Comparison of ENCODE assay signal across 8 mouse cellular contexts in the genomic region with DNA sequence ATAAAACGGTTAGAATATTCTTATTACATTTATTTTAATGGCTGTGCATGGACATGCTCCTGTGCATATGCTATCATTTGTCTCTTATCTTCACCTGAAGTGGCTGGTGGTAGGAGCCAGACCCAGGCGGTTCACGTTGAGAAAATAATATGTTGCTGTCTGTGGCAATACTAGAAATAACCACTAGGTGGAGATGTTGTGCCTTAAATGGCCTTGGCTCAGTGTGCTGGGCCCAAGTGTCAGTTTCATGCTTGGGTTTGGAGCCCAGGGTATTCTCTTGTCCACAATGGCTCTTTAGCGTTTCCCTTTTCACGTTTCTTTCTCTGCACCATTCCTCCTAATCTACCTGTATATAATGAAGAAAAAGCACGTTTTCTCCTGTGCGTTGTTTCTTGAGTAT.
A peak's percentile ranks its signal among the peaks of the same experiment; 100 is the strongest.
DNase-seq lines count a peak whose midpoint lies in the region; ATAC-seq and TF ChIP-seq lines count a peak whose summit lies in the region.

No protein-coding gene starts in this region.

- no peak overlapping the region for H3K9ac ChIP-seq in CH12.LX (ENCODE audit: insufficient read depth, low read depth)
- H3K9ac ChIP-seq in forebrain, embryonic 15.5 days (replicated peaks): no peak overlapping the region
- H3K9ac ChIP-seq in intestine, embryonic 16.5 days (ENCODE audit: low read depth, low read length): no peak overlapping the region
- no peak overlapping the region for H3K9ac ChIP-seq in limb, embryonic 15.5 days
- no peak overlapping the region for H3K9ac ChIP-seq in neural tube, embryonic 11.5 days (ENCODE audit: low read length)

- peak; percentile 95 for TF ChIP-seq RAD21 in CH12.LX (IDR thresholded peaks at IDR 0.05; ENCODE audit: low read depth, low read length)

- no peak for TF ChIP-seq POLR2A in CH12.LX (IDR thresholded peaks at IDR 0.05; ENCODE audit: low read depth, low read length)

- H3K79me2 ChIP-seq in CH12.LX (replicated peaks; ENCODE audit: control insufficient read depth, extremely low read depth, insufficient read depth, poor library complexity, severe bottlenecking): no peaks in the 10 kb centered on the region

- no peak for TF ChIP-seq EP300 in CH12.LX (IDR thresholded peaks at IDR 0.05; ENCODE audit: low read length)

- dilution Hi-C loops in CH12.LX (cut with MboI; ENCODE audit: extremely low pct_ligation_motif_present, extremely low pct_unique_long_range_greater_than_20kb, low sequenced_read_pairs): no loop called here

- no peak overlapping the region for H3K27ac ChIP-seq in CH12.LX (ENCODE audit: insufficient read depth, low read depth)
- H3K27ac ChIP-seq in forebrain, embryonic 15.5 days (replicated peaks): no peak overlapping the region
- H3K27ac ChIP-seq in intestine, embryonic 16.5 days (ENCODE audit: low read length): no peak overlapping the region
- no peak overlapping the region for H3K27ac ChIP-seq in limb, embryonic 15.5 days
- no peak overlapping the region for H3K27ac ChIP-seq in neural tube, embryonic 11.5 days (ENCODE audit: low read depth, low read length)

- peak; percentile 69 for ATAC-seq in forebrain, embryonic 15.5 days (replicated peaks)
- ATAC-seq in intestine, embryonic 16.5 days: peak; percentile 41; the same call in 1 of the 2 replicates
- 0 out of 2 replicates have a peak, but pooled peaks have one; percentile 22 for ATAC-seq in limb, embryonic 15.5 days (ENCODE audit: insufficient number of reproducible peaks, low FRiP score, low TSS enrichment, low read depth)
- ATAC-seq in neural tube, embryonic 11.5 days (ENCODE audit: insufficient read depth, low FRiP score, low TSS enrichment): peak; percentile 62; the same call in 1 of the 2 replicates
- no peak for ATAC-seq in monocyte, adult 5-6 weeks (replicated peaks; ENCODE audit: insufficient number of reproducible peaks, low FRiP score, low TSS enrichment, poor library complexity, severe bottlenecking)

- WGBS in forebrain, embryonic 15.5 days: 14% methylated on average over 7 of the region's 7 CpGs
- WGBS in intestine, embryonic 16.5 days: 17% methylated on average over 7 of the region's 7 CpGs
- 11% methylated on average over 7 of the region's 7 CpGs for WGBS in limb, embryonic 15.5 days
- 12% methylated on average over 7 of the region's 7 CpGs for WGBS in neural tube, embryonic 11.5 days

- H3K9me3 ChIP-seq in CH12.LX (replicated peaks; ENCODE audit: low read length): no peaks in the 10 kb centered on the region
- no peaks in the 10 kb centered on the region for H3K9me3 ChIP-seq in forebrain, embryonic 15.5 days
- no peaks in the 10 kb centered on the region for H3K9me3 ChIP-seq in intestine, embryonic 16.5 days (ENCODE audit: control insufficient read depth, low read length)
- H3K9me3 ChIP-seq in limb, embryonic 15.5 days: no peaks in the 10 kb centered on the region
- H3K9me3 ChIP-seq in neural tube, embryonic 11.5 days (ENCODE audit: control insufficient read depth, low read length): no peaks in the 10 kb centered on the region

- no peak overlapping the region for H3K4me3 ChIP-seq in CH12.LX (replicated peaks in 1 of 3; ENCODE audit: low read depth in 2 of 3, low read length in 2 of 3, poor library complexity in 1 of 3)
- H3K4me3 ChIP-seq in forebrain, embryonic 15.5 days: no peak overlapping the region
- H3K4me3 ChIP-seq in intestine, embryonic 16.5 days (ENCODE audit: low read length): no peak overlapping the region
- H3K4me3 ChIP-seq in limb, embryonic 15.5 days: no peak overlapping the region
- no peak overlapping the region for H3K4me3 ChIP-seq in neural tube, embryonic 11.5 days (ENCODE audit: low read depth, low read length)

- in situ Hi-C loops in CH12.LX (cut with MboI; ENCODE audit: low pct_ligation_motif_present, low pct_unique_long_range_greater_than_20kb, low sequenced_read_pairs): loop anchor here (10.0 kb wide), 1 partner anchor 489 kb away; no protein-coding TSS in a partner anchor

- no peaks in the 10 kb centered on the region for H3K36me3 ChIP-seq in CH12.LX (replicated peaks in 1 of 2; ENCODE audit: control insufficient read depth in 1 of 2, insufficient read depth in 1 of 2, low read length in 1 of 2)
- no peaks in the 10 kb centered on the region for H3K36me3 ChIP-seq in forebrain, embryonic 15.5 days
- H3K36me3 ChIP-seq in intestine, embryonic 16.5 days (ENCODE audit: control insufficient read depth, insufficient read depth, low read length): no peaks in the 10 kb centered on the region
- no peaks in the 10 kb centered on the region for H3K36me3 ChIP-seq in limb, embryonic 15.5 days
- no peaks in the 10 kb centered on the region for H3K36me3 ChIP-seq in neural tube, embryonic 11.5 days (ENCODE audit: control insufficient read depth, insufficient read depth, low read length)

- no peak overlapping the region for H3K4me2 ChIP-seq in CH12.LX (ENCODE audit: insufficient read depth, low read depth, poor library complexity, severe bottlenecking)
- no peak overlapping the region for H3K4me2 ChIP-seq in forebrain, embryonic 15.5 days (replicated peaks)
- H3K4me2 ChIP-seq in intestine, embryonic 16.5 days (ENCODE audit: low read depth, low read length): no peak overlapping the region
- H3K4me2 ChIP-seq in limb, embryonic 15.5 days: no peak overlapping the region
- no peak overlapping the region for H3K4me2 ChIP-seq in neural tube, embryonic 11.5 days (ENCODE audit: low read depth)

- H3K4me1 ChIP-seq in CH12.LX (ENCODE audit: control insufficient read depth in 1 of 2, insufficient read depth in 2 of 2): no peaks in the 10 kb centered on the region
- H3K4me1 ChIP-seq in forebrain, embryonic 15.5 days: no peaks in the 10 kb centered on the region
- H3K4me1 ChIP-seq in intestine, embryonic 16.5 days (ENCODE audit: control insufficient read depth, insufficient read depth, low read length): no peaks in the 10 kb centered on the region
- H3K4me1 ChIP-seq in limb, embryonic 15.5 days: peaks cover 16% of the 10 kb centered on the region
- no peaks in the 10 kb centered on the region for H3K4me1 ChIP-seq in neural tube, embryonic 11.5 days (ENCODE audit: control insufficient read depth, insufficient read depth, low read length)

- DNase-seq in 3T3-L1 (ENCODE audit: low read depth, low spot score): peak; percentile 96
- peak; percentile 81 for DNase-seq in CH12.LX (ENCODE audit: extremely low read depth)
- DNase-seq in cerebellum, adult 11-12 months: peak; percentile 18
- peak; percentile 65 for DNase-seq in neural tube, embryonic 11.5 days (ENCODE audit: low spot score)

- H3K27me3 ChIP-seq in CH12.LX (replicated peaks): peaks cover 48% of the 10 kb centered on the region
- no peaks in the 10 kb centered on the region for H3K27me3 ChIP-seq in forebrain, embryonic 15.5 days
- H3K27me3 ChIP-seq in intestine, embryonic 16.5 days (replicated peaks; ENCODE audit: control insufficient read depth, insufficient read depth, low read length): no peaks in the 10 kb centered on the region; the same call in 1 of the 2 replicates
- peaks cover 19% of the 10 kb centered on the region for H3K27me3 ChIP-seq in limb, embryonic 15.5 days
- no peaks in the 10 kb centered on the region for H3K27me3 ChIP-seq in neural tube, embryonic 11.5 days (ENCODE audit: control insufficient read depth, insufficient read depth, low read length)

- peak; percentile 77 to 95 for TF ChIP-seq CTCF in CH12.LX (conservative IDR thresholded peaks at IDR 0.05 in 1 of 2, IDR thresholded peaks at IDR 0.05 in 1 of 2; ENCODE audit: low read depth in 2 of 2, low read length in 2 of 2)

TF ChIP-seq in CH12.LX, 34 proteins besides CTCF, POLR2A, EP300 and RAD21:
- 0 out of 2 replicates have a peak, but pooled peaks have one; percentile 18 for TF ChIP-seq JUND (conservative IDR thresholded peaks at IDR 0.05; ENCODE audit: low read depth, low read length)
- no peak for TF ChIP-seq ETS1 (conservative IDR thresholded peaks at IDR 0.05; ENCODE audit: low read depth, low read length)
- peak; percentile 74 for TF ChIP-seq SMC3 (IDR thresholded peaks at IDR 0.05; ENCODE audit: low read depth, low read length)

Comparison
In these comparisons a context has a peak if more than half of its experiments do, and no peak if none do; other contexts are left out.
1. DNase-seq: peak in every context shown above with its lines; median percentile 96 in 3T3-L1; 81 in CH12.LX; 65 in neural tube, embryonic 11.5 days; 18 in cerebellum, adult 11-12 months.